Mouse (Mus musculus) midbrain, embryonic 16.5 days (tissue): ENCODE results near the gene 1700017B05Rik. TPM values are rescaled to one million over a fixed set of nuclear protein-coding genes. Genes with fewer than 3 reads are reported as not detected.
"Not testable (repeated sequence)": the region's sequence is repeated elsewhere in the genome, so short reads cannot be mapped to it uniquely, and the experiment has no call there.

Experiments
- ATAC-seq: fragments of 200-750 bp; cut with Nextera tagmentation; 2 replicates; pipeline ENCODE4 v1.8.0; 2017; ENCODE audit warnings: moderate TSS enrichment
- H3K27ac ChIP-seq: fragments of 300-500 bp; sonication (generic); 2 replicates; pipeline ENCODE4 v1.5.1; 2014; ENCODE audit warnings: mild to moderate bottlenecking, low read length, mixed read lengths
- H3K27me3 ChIP-seq: fragments of 300-500 bp; sonication (generic); 2 replicates; pipeline ENCODE4 v1.6.1; 2014; ENCODE audit warnings: low read depth, low read length, mixed read lengths; ENCODE audit not compliant: control insufficient read depth, insufficient read depth
- H3K36me3 ChIP-seq: fragments of 300-500 bp; sonication (generic); 2 replicates; pipeline ENCODE4 v1.6.1; 2014; ENCODE audit warnings: mild to moderate bottlenecking, low read length, moderate library complexity, mixed read lengths; ENCODE audit not compliant: control insufficient read depth, insufficient read depth
- H3K4me1 ChIP-seq: fragments of 300-500 bp; sonication (generic); 2 replicates; pipeline ENCODE4 v1.6.1; 2014; ENCODE audit warnings: mild to moderate bottlenecking, low read length, mixed read lengths; ENCODE audit not compliant: control insufficient read depth, insufficient read depth
- H3K4me2 ChIP-seq: fragments of 300-500 bp; sonication (generic); 2 replicates; pipeline ENCODE4 v1.6.1; 2014; ENCODE audit warnings: mild to moderate bottlenecking, low read length, mixed read lengths
- H3K4me3 ChIP-seq: fragments of 300-500 bp; sonication (generic); 2 replicates; pipeline ENCODE4 v1.5.1; 2014; ENCODE audit warnings: low read depth, mild to moderate bottlenecking, low read length, moderate library complexity, mixed read lengths
- H3K9ac ChIP-seq: fragments of 300-500 bp; sonication (generic); 2 replicates; pipeline ENCODE4 v1.6.1; 2014; ENCODE audit warnings: low read depth, low read length, mixed read lengths
- H3K9me3 ChIP-seq: fragments of 300-500 bp; sonication (generic); replicated peaks from 2 replicates; pipeline ENCODE4 v1.6.1; 2014; ENCODE audit warnings: mild to moderate bottlenecking, low read length, mixed read lengths; ENCODE audit not compliant: control insufficient read depth, poor library complexity, severe bottlenecking
- WGBS: fragments of 180-500 bp; shearing (Covaris S2); extraction: QIAGEN DNeasy Blood & Tissue Kit; methylation state at CpG from one replicate; pipeline ENCODE4 v1.1.7; 2014; 5-methylcytosine and 5-hydroxymethylcytosine counted together
- polyA plus RNA-seq: library from polyadenylated mRNA; unstranded; fragments of >200 nt; fragmentation: Nextera tagmentation; extraction: Ambion mirVana; gene quantifications from 2 replicates; pipeline ENCODE4 v1.2.1, GENCODE M21; 2015

The 1700017B05Rik gene
- polyA plus RNA-seq, 1 experiment from 2014 or later: 4.2 TPM

GRCm38 (mm10) chr9:57218776-57219175, 43.6 kb downstream of the 1700017B05Rik start:
- H3K4me2 ChIP-seq: no peak overlapping the region
- ATAC-seq: no peak
- H3K27ac ChIP-seq: no peak overlapping the region
- no peak overlapping the region for H3K9ac ChIP-seq
- H3K9me3 ChIP-seq: no peaks in the 10 kb centered on the region
- no peak overlapping the region for H3K4me3 ChIP-seq
- no peaks in the 10 kb centered on the region for H3K4me1 ChIP-seq
- no peaks in the 10 kb centered on the region for H3K36me3 ChIP-seq
- no peaks in the 10 kb centered on the region for H3K27me3 ChIP-seq
- 81% methylated on average over 5 of the region's 5 CpGs for WGBS

GRCm38 (mm10) chr9:57217220-57217619, 45.2 kb downstream of the 1700017B05Rik start:
- 76% methylated on average over 6 of the region's 6 CpGs for WGBS
- Histone ChIP-seq H3K4me3 (no peak overlapping the region), H3K4me1 (no peaks in the 10 kb centered on the region), H3K27ac (no peak overlapping the region), H3K27me3 (no peaks in the 10 kb centered on the region), H3K36me3 (no peaks in the 10 kb centered on the region), H3K9ac (no peak overlapping the region), H3K9me3 (no peaks in the 10 kb centered on the region), H3K4me2 (no peak overlapping the region)
- ATAC-seq: no peak

- Histone ChIP-seq H3K4me2 (no peak overlapping the region), H3K27me3 (no peaks in the 10 kb centered on the region), H3K4me3 (no peak overlapping the region), H3K36me3 (no peaks in the 10 kb centered on the region), H3K9ac (no peak overlapping the region), H3K4me1 (no peaks in the 10 kb centered on the region), H3K27ac (no peak overlapping the region), H3K9me3 (no peaks in the 10 kb centered on the region)
- no peak for ATAC-seq
- 80% methylated on average over 6 of the region's 6 CpGs for WGBS
Measured at GRCm38 (mm10) chr9:57214500-57214899, 47.9 kb downstream of the 1700017B05Rik start.

- Histone ChIP-seq H3K9ac (no peak overlapping the region), H3K4me3 (no peak overlapping the region), H3K9me3 (no peaks in the 10 kb centered on the region), H3K36me3 (no peaks in the 10 kb centered on the region), H3K4me1 (no peaks in the 10 kb centered on the region), H3K27me3 (no peaks in the 10 kb centered on the region), H3K27ac (no peak overlapping the region), H3K4me2 (no peak overlapping the region)
- WGBS: 78% methylated on average over 9 of the region's 9 CpGs
- no peak for ATAC-seq
Measured at GRCm38 (mm10) chr9:57212448-57213222, 49.8 kb downstream of the 1700017B05Rik start.

- Histone ChIP-seq H3K9me3 (no peaks in the 10 kb centered on the region), H3K36me3 (no peaks in the 10 kb centered on the region), H3K4me2 (no peak overlapping the region), H3K27ac (no peak overlapping the region), H3K4me3 (no peak overlapping the region), H3K27me3 (no peaks in the 10 kb centered on the region), H3K4me1 (no peaks in the 10 kb centered on the region), H3K9ac (no peak overlapping the region)
- ATAC-seq: no peak
- WGBS: 32% methylated on average over 3 of the region's 3 CpGs
Measured at GRCm38 (mm10) chr9:57209316-57209715, 53.1 kb downstream of the 1700017B05Rik start.

GRCm38 (mm10) chr9:57206896-57207295, 55.5 kb downstream of the 1700017B05Rik start:
- ATAC-seq: no peak

GRCm38 (mm10) chr9:57203571-57203970, 58.8 kb downstream of the 1700017B05Rik start:
- H3K9me3 ChIP-seq, H3K27ac ChIP-seq, H3K4me2 ChIP-seq, H3K9ac ChIP-seq, H3K4me1 ChIP-seq, H3K36me3 ChIP-seq, ATAC-seq, H3K4me3 ChIP-seq, H3K27me3 ChIP-seq: not testable (repeated sequence)
- 92% methylated on average over 13 of the region's 13 CpGs for WGBS

More at GRCm38 (mm10) chr9:57206896-57207295, 55.5 kb downstream of the 1700017B05Rik start:
- no peak overlapping the region for H3K27ac ChIP-seq
- H3K27me3 ChIP-seq: no peaks in the 10 kb centered on the region
- H3K4me3 ChIP-seq: no peak overlapping the region
- no peak overlapping the region for H3K9ac ChIP-seq
- H3K4me2 ChIP-seq: no peak overlapping the region
- H3K4me1 ChIP-seq: no peaks in the 10 kb centered on the region
- no peaks in the 10 kb centered on the region for H3K9me3 ChIP-seq
- H3K36me3 ChIP-seq: no peaks in the 10 kb centered on the region
- WGBS: 64% methylated on average over 2 of the region's 2 CpGs

Other genes starting within 250 kb of the 1700017B05Rik start
- 21.8 and 22.1 TPM in 2 replicates for gene Sin3a, start 190.6 kb downstream of the 1700017B05Rik start, polyA plus RNA-seq
- gene Man2c1, start 131.9 kb downstream of the 1700017B05Rik start, polyA plus RNA-seq: 94.0 TPM in 2 replicates
- 8.2 and 8.6 TPM in 2 replicates for gene Neil1, start 114.3 kb downstream of the 1700017B05Rik start, polyA plus RNA-seq
- gene Commd4, start 104.3 kb downstream of the 1700017B05Rik start, polyA plus RNA-seq: 191 and 202 TPM in 2 replicates
- gene Trcg1, start 26.1 kb downstream of the 1700017B05Rik start, polyA plus RNA-seq: not detected in 2 replicates
- 24.0 and 25.5 TPM in 2 replicates for gene Ppcdc, start 177.5 kb upstream of the 1700017B05Rik start, polyA plus RNA-seq
- gene Scamp5, start 205.4 kb upstream of the 1700017B05Rik start, polyA plus RNA-seq: 168 and 191 TPM in 2 replicates
- 24.7 and 30.0 TPM in 2 replicates for gene Rpp25, start 241.4 kb upstream of the 1700017B05Rik start, polyA plus RNA-seq